Mouse (Mus musculus): ENCODE data around the gene Wdr91. TPM values are rescaled to one million over a fixed set of nuclear protein-coding genes. Genes with fewer than 3 reads are reported as not detected.

Wdr91 gene
- polyA plus RNA-seq (2015; fragmentation: Nextera tagmentation; extraction: Ambion mirVana): 9.6 and 10.3 TPM in 2 replicates

DNA sequence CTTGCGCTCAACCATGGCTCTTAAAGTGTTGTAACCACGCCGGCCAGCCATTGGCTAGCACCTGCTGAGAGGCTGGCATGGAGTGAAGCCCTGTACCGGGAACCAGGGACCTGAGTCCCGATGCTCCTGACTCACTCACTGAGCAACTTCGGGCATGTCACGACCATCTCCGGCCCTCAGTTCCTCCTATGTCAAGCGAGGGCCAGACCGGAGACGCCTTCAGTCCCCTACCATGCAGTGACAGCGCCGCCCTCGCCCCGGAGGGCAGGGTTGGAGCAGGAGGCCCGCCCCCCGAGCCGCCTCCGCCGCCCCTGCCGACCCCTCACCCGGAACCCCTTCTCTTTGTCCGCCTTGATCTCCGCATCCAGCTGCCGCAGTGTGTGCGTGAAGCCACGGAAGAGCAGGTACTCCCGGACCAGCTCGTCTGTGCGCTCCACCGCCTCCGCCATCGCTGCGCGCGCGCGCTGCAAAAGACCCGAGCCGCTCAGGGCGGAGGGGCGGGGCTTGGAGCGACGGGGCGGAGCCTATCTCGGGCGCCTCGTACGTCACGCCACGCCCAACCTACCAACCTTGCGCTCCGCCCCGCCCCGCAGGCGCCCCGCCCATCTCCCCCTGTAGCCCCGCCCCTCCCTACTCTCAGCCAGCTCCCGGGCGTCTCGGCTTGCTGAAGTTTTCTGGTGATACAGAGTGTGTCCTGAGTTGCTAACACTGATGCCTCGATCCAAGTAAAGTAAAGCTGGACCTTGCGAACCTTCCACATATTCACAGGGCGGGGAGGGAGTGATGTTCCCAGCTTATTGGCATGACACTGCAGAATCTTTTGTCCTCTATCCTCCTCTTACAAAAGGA, at the start of gene Wdr91:
Gene Wdr91, minus strand, starts transcription at position 506 of the 849 bp plus-strand sequence.
- peak; percentile 76 for ATAC-seq (ENCODE audit: low read depth)
- Histone ChIP-seq H3K9me3 (replicated peaks; ENCODE audit: control insufficient read depth, low read length) (no peaks in the 10 kb centered on the region), H3K4me1 (ENCODE audit: control insufficient read depth, low read depth, low read length) (peaks cover 53% of the 10 kb centered on the region), H3K27ac (ENCODE audit: low read length) (peak within 1 kb of the TSS; percentile 86), H3K36me3 (ENCODE audit: control insufficient read depth, insufficient read depth) (peaks cover 3% of the 10 kb centered on the region; the same call in 1 of the 2 replicates), H3K4me3 (ENCODE audit: low read depth, low read length) (peak within 1 kb of the TSS; percentile 71), H3K4me2 (ENCODE audit: low read depth, low read length) (peak within 1 kb of the TSS; percentile 83), H3K27me3 (ENCODE audit: control insufficient read depth, insufficient read depth, low read depth, low read length) (no peaks in the 10 kb centered on the region), H3K9ac (ENCODE audit: low read depth, low read length) (peak within 1 kb of the TSS; percentile 83)
- WGBS (ENCODE audit: insufficient replicate concordance): under 1% methylated on average over 64 of the region's 64 CpGs

DNA sequence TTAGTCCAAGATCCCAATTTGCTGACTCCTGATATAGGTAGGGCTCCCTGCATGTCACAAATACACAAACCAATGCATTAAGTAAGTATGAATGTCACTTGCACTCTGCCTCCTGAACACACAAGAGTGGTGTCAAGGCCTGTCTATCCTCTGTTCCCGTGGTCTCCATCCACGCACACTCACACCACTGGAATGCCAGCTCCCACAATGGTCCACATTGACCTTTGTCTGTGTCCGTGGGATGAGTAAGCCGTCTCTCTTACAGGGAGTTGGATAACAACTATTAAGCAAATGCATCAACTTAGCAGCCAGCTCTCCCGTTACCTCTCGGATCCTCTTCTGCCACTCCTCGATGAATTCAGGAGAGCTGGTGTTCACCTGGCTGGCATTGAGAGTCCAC, 48.5 kb upstream of the Wdr91 start:
- no peak for ATAC-seq (ENCODE audit: low read depth)
- no peaks in the 10 kb centered on the region for H3K27me3 ChIP-seq (ENCODE audit: control insufficient read depth, insufficient read depth, low read depth, low read length)
- no peaks in the 10 kb centered on the region for H3K4me1 ChIP-seq (ENCODE audit: control insufficient read depth, low read depth, low read length)
- H3K4me2 ChIP-seq (ENCODE audit: low read depth, low read length): no peak overlapping the region
- no peaks in the 10 kb centered on the region for H3K9me3 ChIP-seq (replicated peaks; ENCODE audit: control insufficient read depth, low read length)
- H3K9ac ChIP-seq (ENCODE audit: low read depth, low read length): no peak overlapping the region
- H3K36me3 ChIP-seq (ENCODE audit: control insufficient read depth, insufficient read depth): no peaks in the 10 kb centered on the region
- no peak overlapping the region for H3K27ac ChIP-seq (ENCODE audit: low read length)
- WGBS (ENCODE audit: insufficient replicate concordance): 78% methylated on average over 7 of the region's 7 CpGs
- no peak overlapping the region for H3K4me3 ChIP-seq (ENCODE audit: low read depth, low read length)

DNA sequence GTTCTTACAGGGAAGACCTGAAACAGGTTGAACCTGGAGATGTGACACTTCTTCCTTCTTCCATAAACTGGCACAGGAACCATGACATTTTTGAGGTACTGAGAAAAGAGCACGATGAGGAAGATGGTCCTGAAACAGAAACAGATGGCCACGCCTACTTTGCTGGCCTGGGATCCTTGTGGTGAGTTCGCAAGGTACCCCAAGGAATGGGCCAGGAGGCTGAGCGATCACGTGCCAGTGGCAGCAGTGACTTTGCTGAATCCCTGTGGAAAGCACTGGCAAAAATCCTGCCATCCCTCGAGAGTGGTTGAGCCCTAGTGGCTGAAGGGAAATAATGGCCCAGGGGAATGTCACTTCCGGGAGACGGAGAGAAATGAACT, 45.2 kb upstream of the Wdr91 start:
- Histone ChIP-seq H3K9ac (ENCODE audit: low read depth, low read length) (no peak overlapping the region), H3K36me3 (ENCODE audit: control insufficient read depth, insufficient read depth) (no peaks in the 10 kb centered on the region), H3K27ac (ENCODE audit: low read length) (no peak overlapping the region), H3K4me2 (ENCODE audit: low read depth, low read length) (peak overlapping the region; percentile 35), H3K27me3 (ENCODE audit: control insufficient read depth, insufficient read depth, low read depth, low read length) (no peaks in the 10 kb centered on the region), H3K4me1 (ENCODE audit: control insufficient read depth, low read depth, low read length) (no peaks in the 10 kb centered on the region), H3K9me3 (replicated peaks; ENCODE audit: control insufficient read depth, low read length) (no peaks in the 10 kb centered on the region), H3K4me3 (ENCODE audit: low read depth, low read length) (no peak overlapping the region)
- 37% methylated on average over 8 of the region's 8 CpGs for WGBS (ENCODE audit: insufficient replicate concordance)
- ATAC-seq (ENCODE audit: low read depth): no peak

DNA sequence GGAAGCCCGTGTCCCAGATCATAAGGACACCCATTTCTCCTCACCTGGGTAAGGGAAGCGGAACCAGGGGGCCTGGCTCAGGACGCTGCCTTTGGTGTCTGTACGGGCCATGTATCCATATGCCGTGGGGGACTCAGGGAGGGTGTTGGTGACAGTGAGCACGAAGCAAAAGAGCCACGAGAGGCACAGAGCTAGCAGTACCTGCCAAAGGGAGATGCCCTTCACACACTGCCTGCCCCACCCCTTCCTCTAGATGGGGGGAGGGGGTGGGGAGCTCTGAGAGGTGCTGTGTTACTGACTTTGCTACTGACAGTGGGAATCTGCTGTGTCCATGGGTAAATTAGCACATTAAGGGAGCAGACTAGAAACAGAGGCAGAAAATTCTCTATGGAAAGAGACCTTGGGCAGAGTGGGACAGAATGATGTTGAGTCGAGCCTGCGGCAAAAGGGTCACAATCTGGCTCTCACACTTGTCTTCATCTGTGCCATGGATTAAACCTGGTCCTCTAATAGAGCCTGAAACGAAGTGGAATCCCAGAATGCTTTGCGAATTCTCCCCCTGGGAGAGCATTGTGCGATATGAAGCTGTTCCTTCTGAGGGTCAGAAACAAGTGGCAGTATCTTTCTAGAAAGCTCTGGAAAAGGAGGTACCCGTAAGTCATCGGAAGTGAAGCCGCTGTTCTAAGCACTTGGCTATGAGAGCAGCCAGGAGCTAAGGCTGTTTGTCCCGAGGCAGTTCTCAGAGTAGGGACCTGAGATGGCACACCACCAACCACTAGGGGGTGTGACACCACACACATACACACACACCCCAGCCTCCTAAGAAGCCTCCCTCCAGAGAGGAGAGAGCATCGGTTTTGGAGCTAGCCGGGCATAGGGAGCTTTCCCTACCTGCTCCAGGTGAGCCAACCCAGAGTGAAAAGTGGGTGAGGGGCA, 44.5 kb upstream of the Wdr91 start:
- H3K9me3 ChIP-seq (replicated peaks; ENCODE audit: control insufficient read depth, low read length): no peaks in the 10 kb centered on the region
- 39% methylated on average over 18 of the region's 18 CpGs for WGBS (ENCODE audit: insufficient replicate concordance)
- H3K4me1 ChIP-seq (ENCODE audit: control insufficient read depth, low read depth, low read length): no peaks in the 10 kb centered on the region
- H3K4me2 ChIP-seq (ENCODE audit: low read depth, low read length): peak overlapping the region; percentile 35
- H3K27ac ChIP-seq (ENCODE audit: low read length): no peak overlapping the region
- no peak overlapping the region for H3K9ac ChIP-seq (ENCODE audit: low read depth, low read length)
- peak overlapping the region; percentile 14; the same call in 1 of the 2 replicates for H3K4me3 ChIP-seq (ENCODE audit: low read depth, low read length)
- H3K27me3 ChIP-seq (ENCODE audit: control insufficient read depth, insufficient read depth, low read depth, low read length): no peaks in the 10 kb centered on the region
- H3K36me3 ChIP-seq (ENCODE audit: control insufficient read depth, insufficient read depth): no peaks in the 10 kb centered on the region
- ATAC-seq (ENCODE audit: low read depth): peak; percentile 43; the same call in 1 of the 2 replicates

DNA sequence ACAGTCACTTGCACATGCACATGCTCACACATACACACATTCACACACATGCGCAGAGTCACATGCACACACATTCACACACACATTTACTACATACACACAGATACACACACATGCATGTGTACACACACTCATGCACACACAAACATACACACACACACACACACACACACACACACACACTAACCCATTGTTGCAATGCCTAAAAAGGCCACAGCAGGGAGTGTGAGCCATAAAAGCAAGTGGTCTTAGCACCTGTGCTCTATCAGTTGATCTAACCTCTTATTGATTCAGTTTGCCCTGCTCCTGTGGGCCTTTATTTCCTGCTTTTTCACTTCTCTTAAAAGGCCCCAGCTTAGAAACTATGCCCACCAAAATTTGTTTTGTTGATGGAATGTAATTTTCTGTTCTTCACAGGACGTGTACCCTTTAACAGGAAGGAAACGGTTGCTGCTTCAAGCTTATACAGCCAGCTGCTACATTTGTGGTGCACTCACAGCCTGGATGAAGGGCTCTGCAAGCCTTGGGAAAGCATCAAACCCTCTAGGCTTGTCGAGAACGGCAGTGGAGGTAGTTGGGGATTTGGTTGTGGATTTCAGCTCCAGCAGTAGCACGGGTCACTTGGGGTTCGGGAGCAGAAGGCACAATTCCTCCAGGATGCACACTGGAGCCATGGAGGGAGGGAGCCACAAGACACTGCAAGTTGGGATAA, 41.4 kb upstream of the Wdr91 start:
- H3K4me1 ChIP-seq (ENCODE audit: control insufficient read depth, low read depth, low read length): no peaks in the 10 kb centered on the region
- WGBS (ENCODE audit: insufficient replicate concordance): 43% methylated on average over 7 of the region's 7 CpGs
- H3K27me3 ChIP-seq (ENCODE audit: control insufficient read depth, insufficient read depth, low read depth, low read length): no peaks in the 10 kb centered on the region
- no peak overlapping the region for H3K4me2 ChIP-seq (ENCODE audit: low read depth, low read length)
- no peak overlapping the region for H3K4me3 ChIP-seq (ENCODE audit: low read depth, low read length)
- no peaks in the 10 kb centered on the region for H3K9me3 ChIP-seq (replicated peaks; ENCODE audit: control insufficient read depth, low read length)
- H3K36me3 ChIP-seq (ENCODE audit: control insufficient read depth, insufficient read depth): no peaks in the 10 kb centered on the region
- H3K9ac ChIP-seq (ENCODE audit: low read depth, low read length): no peak overlapping the region
- H3K27ac ChIP-seq (ENCODE audit: low read length): no peak overlapping the region
- no peak for ATAC-seq (ENCODE audit: low read depth)

DNA sequence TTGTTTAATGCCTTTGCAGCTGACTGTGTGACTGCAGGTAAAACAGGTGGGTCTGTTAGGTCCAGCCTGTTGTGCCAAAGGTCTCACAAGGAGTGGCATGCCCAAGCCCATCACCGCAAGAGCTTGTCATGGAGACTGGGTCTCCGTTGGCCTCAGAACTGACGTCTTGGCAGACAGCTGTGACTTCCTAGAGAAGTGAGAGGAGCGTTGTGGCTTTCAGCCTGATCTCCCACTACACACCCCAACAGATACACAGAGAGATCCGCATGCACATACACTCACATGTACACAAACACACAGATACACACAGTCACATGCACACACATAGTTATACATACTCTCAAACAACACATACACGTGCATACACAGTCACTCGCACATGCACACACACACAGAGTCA, 40.8 kb upstream of the Wdr91 start:
- no peak overlapping the region for H3K4me3 ChIP-seq (ENCODE audit: low read depth, low read length)
- 69% methylated on average over 7 of the region's 7 CpGs for WGBS (ENCODE audit: insufficient replicate concordance)
- ATAC-seq (ENCODE audit: low read depth): no peak
- H3K9ac ChIP-seq (ENCODE audit: low read depth, low read length): no peak overlapping the region
- no peak overlapping the region for H3K27ac ChIP-seq (ENCODE audit: low read length)
- H3K27me3 ChIP-seq (ENCODE audit: control insufficient read depth, insufficient read depth, low read depth, low read length): no peaks in the 10 kb centered on the region
- H3K4me2 ChIP-seq (ENCODE audit: low read depth, low read length): no peak overlapping the region
- no peaks in the 10 kb centered on the region for H3K9me3 ChIP-seq (replicated peaks; ENCODE audit: control insufficient read depth, low read length)
- no peaks in the 10 kb centered on the region for H3K4me1 ChIP-seq (ENCODE audit: control insufficient read depth, low read depth, low read length)
- H3K36me3 ChIP-seq (ENCODE audit: control insufficient read depth, insufficient read depth): no peaks in the 10 kb centered on the region

DNA sequence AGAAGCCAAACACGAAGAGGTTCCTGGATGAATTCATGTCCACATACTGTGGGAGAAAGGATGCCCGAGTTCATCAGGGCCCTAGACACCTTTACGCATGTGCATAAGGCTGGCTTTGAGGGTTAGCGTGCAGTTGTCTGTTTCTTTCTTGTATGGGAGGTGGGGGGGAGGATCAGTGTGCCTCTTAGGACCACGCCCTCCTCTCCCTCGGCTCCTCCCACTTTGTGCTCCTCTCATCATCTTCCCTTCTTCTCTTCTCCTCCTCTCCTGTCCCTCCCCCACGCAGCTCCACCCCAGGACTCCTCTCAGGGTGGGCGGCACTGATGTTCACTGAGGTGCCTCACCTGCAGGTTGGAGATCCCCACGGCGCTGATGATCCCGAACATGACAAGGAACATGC, 37.8 kb upstream of the Wdr91 start:
- 32% methylated on average over 11 of the region's 11 CpGs for WGBS (ENCODE audit: insufficient replicate concordance)
- H3K4me1 ChIP-seq (ENCODE audit: control insufficient read depth, low read depth, low read length): no peaks in the 10 kb centered on the region
- no peaks in the 10 kb centered on the region for H3K36me3 ChIP-seq (ENCODE audit: control insufficient read depth, insufficient read depth)
- H3K4me3 ChIP-seq (ENCODE audit: low read depth, low read length): no peak overlapping the region
- no peak overlapping the region for H3K9ac ChIP-seq (ENCODE audit: low read depth, low read length)
- H3K27me3 ChIP-seq (ENCODE audit: control insufficient read depth, insufficient read depth, low read depth, low read length): no peaks in the 10 kb centered on the region
- H3K27ac ChIP-seq (ENCODE audit: low read length): no peak overlapping the region
- H3K4me2 ChIP-seq (ENCODE audit: low read depth, low read length): no peak overlapping the region
- no peaks in the 10 kb centered on the region for H3K9me3 ChIP-seq (replicated peaks; ENCODE audit: control insufficient read depth, low read length)
- no peak for ATAC-seq (ENCODE audit: low read depth)

DNA sequence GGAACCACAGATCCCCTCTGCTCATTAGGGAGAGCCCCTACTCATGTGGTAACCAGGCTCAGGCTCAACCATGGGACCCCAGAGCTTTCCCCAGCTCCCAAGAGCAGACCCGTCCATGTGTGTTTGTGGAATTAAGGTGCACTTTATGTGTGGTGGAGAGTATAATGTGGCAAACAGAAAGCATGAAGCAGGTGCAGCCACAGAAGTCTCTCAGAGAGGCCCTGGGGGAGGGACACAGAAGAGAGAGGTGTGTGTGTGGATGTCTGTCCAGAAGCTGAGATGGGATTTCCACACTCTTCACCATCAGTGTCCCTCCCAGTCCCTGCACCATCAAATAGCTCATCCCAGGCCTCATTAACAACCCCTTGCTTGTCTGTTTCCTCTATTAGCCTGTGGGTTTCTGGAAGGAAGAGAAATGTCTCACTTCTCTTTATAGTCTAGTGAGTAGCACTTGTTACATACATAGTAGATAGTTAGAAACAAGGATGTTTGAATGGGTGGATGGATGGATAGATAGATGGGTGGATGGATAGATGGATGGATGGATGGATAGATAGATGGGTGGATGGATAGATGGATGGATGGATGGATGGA, 35.9 kb upstream of the Wdr91 start:
- H3K4me3 ChIP-seq (ENCODE audit: low read depth, low read length): no peak overlapping the region
- H3K27ac ChIP-seq (ENCODE audit: low read length): no peak overlapping the region
- ATAC-seq (ENCODE audit: low read depth): no peak
- H3K9me3 ChIP-seq (replicated peaks; ENCODE audit: control insufficient read depth, low read length): no peaks in the 10 kb centered on the region
- H3K4me1 ChIP-seq (ENCODE audit: control insufficient read depth, low read depth, low read length): no peaks in the 10 kb centered on the region
- no peak overlapping the region for H3K9ac ChIP-seq (ENCODE audit: low read depth, low read length)
- no peaks in the 10 kb centered on the region for H3K36me3 ChIP-seq (ENCODE audit: control insufficient read depth, insufficient read depth)
- H3K27me3 ChIP-seq (ENCODE audit: control insufficient read depth, insufficient read depth, low read depth, low read length): no peaks in the 10 kb centered on the region
- 55% methylated on average over 1 of the region's 1 CpGs for WGBS (ENCODE audit: insufficient replicate concordance)
- H3K4me2 ChIP-seq (ENCODE audit: low read depth, low read length): no peak overlapping the region

Data from liver, embryonic 16.5 days (tissue).